8 mouse cellular contexts compared by ENCODE assay signal in the genomic region with DNA sequence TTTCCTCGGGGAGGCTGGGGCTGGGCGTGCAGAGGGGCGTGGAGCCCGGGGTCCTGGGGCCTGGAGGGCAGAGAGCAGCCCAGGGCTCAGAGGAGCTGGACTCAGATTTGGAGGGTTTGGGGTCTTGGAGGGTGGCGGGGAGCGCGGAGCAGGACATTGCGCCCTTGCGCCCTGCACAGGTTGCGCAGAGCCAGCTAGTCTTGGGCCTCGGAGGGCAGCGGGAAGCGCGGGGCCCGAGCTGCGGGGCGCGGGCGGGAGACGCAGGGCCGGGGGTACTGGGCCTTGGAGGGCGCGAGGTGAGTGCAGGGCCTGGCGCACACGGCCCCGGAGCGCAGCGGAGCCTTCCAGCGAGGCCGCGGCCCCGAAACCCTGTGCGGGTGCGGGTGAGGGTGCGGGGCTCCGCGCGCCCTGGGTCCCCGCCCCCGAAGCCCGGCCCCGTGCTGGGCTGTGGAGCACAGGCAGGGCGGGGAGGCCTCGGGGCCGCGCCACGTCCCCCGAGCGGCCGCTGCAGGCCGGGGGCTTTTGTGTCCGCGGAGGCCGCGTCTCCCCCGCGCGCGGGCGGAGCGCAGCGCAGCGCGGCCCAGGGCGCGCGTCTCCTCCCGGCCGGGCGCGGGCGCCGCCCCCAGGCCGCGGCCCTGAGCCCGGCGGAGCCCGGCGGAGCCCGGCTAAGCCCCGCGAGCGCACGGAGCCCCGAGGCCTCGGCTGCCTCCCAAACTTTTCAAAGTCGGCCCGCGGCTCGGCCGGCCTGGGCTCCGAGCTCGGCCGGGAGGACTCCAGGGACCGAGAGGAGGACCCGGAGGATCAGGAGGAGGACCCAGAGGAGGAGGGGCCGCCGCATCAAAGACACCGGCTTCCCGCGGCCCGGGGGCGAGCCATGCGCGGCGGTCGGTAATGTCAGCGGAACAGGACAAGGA. TPM values are rescaled to one million over a fixed set of nuclear protein-coding genes. Genes with fewer than 3 reads are reported as not detected.
DNase-seq lines count a peak whose midpoint lies in the region; ATAC-seq and TF ChIP-seq lines count a peak whose summit lies in the region.

A gene (plus strand): TSS at position 625 of the 914 bp plus-strand sequence.

- H3K27ac ChIP-seq in bone marrow macrophage, adult 2 months (ENCODE audit: insufficient read depth, low read depth, low read length), result no peak within 1 kb of the TSS
- H3K27ac ChIP-seq in forebrain, embryonic 10.5 days, result peak within 1 kb of the TSS; percentile 93
- H3K27ac ChIP-seq in heart, embryonic 13.5 days (replicated peaks), result peak within 1 kb of the TSS; percentile 70

- peak; percentile 68 for DNase-seq in forebrain, embryonic 10.5 days (ENCODE audit: extremely low spot score, low spot score)
- peak; percentile 72 to 79 for DNase-seq in kidney, postnatal 4 days
- peak; percentile 35 for DNase-seq in lung, adult 2 months
- DNase-seq in ovary, postnatal 36 days (ENCODE audit: low spot score), result peak; percentile 68
- DNase-seq in spleen, postnatal 4 days (ENCODE audit: low spot score in 2 of 2), result no peak

- H3K4me1 ChIP-seq in E14TG2a.4 (replicated peaks; ENCODE audit: low read depth, low read length), result peaks cover 19% of the 10 kb centered on the region
- no peaks in the 10 kb centered on the region for H3K4me1 ChIP-seq in bone marrow macrophage, adult 2 months (ENCODE audit: control insufficient read depth, insufficient read depth, low read length)
- peaks cover 30% of the 10 kb centered on the region for H3K4me1 ChIP-seq in forebrain, embryonic 10.5 days
- H3K4me1 ChIP-seq in heart, embryonic 13.5 days, result peaks cover 8% of the 10 kb centered on the region
- no peaks in the 10 kb centered on the region for H3K4me1 ChIP-seq in lung, adult 2 months (ENCODE audit: control insufficient read depth, insufficient read depth, low read length)

- H3K4me2 ChIP-seq in heart, embryonic 13.5 days, result peak within 1 kb of the TSS; percentile 81

- no peak for TF ChIP-seq CTCF in E14TG2a.4 (conservative IDR thresholded peaks at IDR 0.05; ENCODE audit: low read length)
- no peak for TF ChIP-seq CTCF in bone marrow macrophage, adult 2 months (IDR thresholded peaks at IDR 0.05; ENCODE audit: low read depth, low read length)
- no peak for TF ChIP-seq CTCF in lung, adult 2 months (IDR thresholded peaks at IDR 0.05; ENCODE audit: insufficient read depth, low read length)

- under 1% methylated on average over 107 of the region's 108 CpGs for WGBS in forebrain, embryonic 10.5 days
- WGBS in heart, embryonic 13.5 days, result under 1% methylated on average over 76 of the region's 108 CpGs
- WGBS in lung, adult 2 months, result 1% methylated on average over 94 of the region's 108 CpGs

- H3K9ac ChIP-seq in heart, embryonic 13.5 days, result peak within 1 kb of the TSS; percentile 88

- H3K27me3 ChIP-seq in E14TG2a.4 (ENCODE audit: insufficient read depth, low read length), result peaks cover 60% of the 10 kb centered on the region
- peaks cover 47% of the 10 kb centered on the region for H3K27me3 ChIP-seq in forebrain, embryonic 10.5 days (ENCODE audit: poor library complexity, severe bottlenecking)
- H3K27me3 ChIP-seq in heart, embryonic 13.5 days (replicated peaks), result peaks cover 34% of the 10 kb centered on the region

- H3K36me3 ChIP-seq in E14TG2a.4 (ENCODE audit: insufficient read depth, low read length), result no peaks in the 10 kb centered on the region
- H3K36me3 ChIP-seq in forebrain, embryonic 10.5 days (replicated peaks), result peaks cover 6% of the 10 kb centered on the region
- no peaks in the 10 kb centered on the region for H3K36me3 ChIP-seq in heart, embryonic 13.5 days

- H3K4me3 ChIP-seq in E14TG2a.4 (replicated peaks; ENCODE audit: low read length), result peak within 1 kb of the TSS; percentile 85
- H3K4me3 ChIP-seq in bone marrow macrophage, adult 2 months (ENCODE audit: insufficient read depth, low read length), result peak within 1 kb of the TSS; percentile 37
- H3K4me3 ChIP-seq in forebrain, embryonic 10.5 days, result peak within 1 kb of the TSS; percentile 80
- H3K4me3 ChIP-seq in heart, embryonic 13.5 days, result peak within 1 kb of the TSS; percentile 83
- H3K4me3 ChIP-seq in lung, adult 2 months (replicated peaks; ENCODE audit: extremely low read depth, low read depth, low read length), result peak within 1 kb of the TSS; percentile 74

- peak; percentile 66; the same call in 1 of the 2 replicates for ATAC-seq in heart, embryonic 13.5 days (ENCODE audit: extremely low read depth, insufficient number of reproducible peaks, low FRiP score, low TSS enrichment)

- TF ChIP-seq POLR2A in bone marrow macrophage, adult 2 months (IDR thresholded peaks at IDR 0.05; ENCODE audit: borderline replicate concordance, low read depth, low read length), result no peak
- no peak for TF ChIP-seq POLR2A in lung, adult 2 months (IDR thresholded peaks at IDR 0.05; ENCODE audit: borderline replicate concordance, extremely low read depth, low read depth, low read length)

- peaks cover 6% of the 10 kb centered on the region for H3K9me3 ChIP-seq in E14TG2a.4 (ENCODE audit: low read length)
- no peaks in the 10 kb centered on the region for H3K9me3 ChIP-seq in forebrain, embryonic 10.5 days
- H3K9me3 ChIP-seq in heart, embryonic 13.5 days, result no peaks in the 10 kb centered on the region

RNA-seq across cellular contexts. Expression of the gene that starts here (rescaled TPM):
- polyA plus RNA-seq in bone marrow macrophage, adult 2 months (2012; ENCODE audit: insufficient read depth, insufficient read length, missing spikeins), result not detected in 2 replicates
- 5.2 and 5.5 TPM in 2 replicates for polyA plus RNA-seq in forebrain, embryonic 10.5 days (2016; fragmentation: Nextera tagmentation; extraction: Ambion mirVana)
- polyA plus RNA-seq in heart, embryonic 13.5 days (2015; fragmentation: Nextera tagmentation; extraction: Ambion mirVana), result 1.8 and 2.0 TPM in 2 replicates
- 1.4 and 2.0 TPM in 2 replicates for polyA plus RNA-seq in lung, adult 2 months (2012; rRNA removed)

Comparison
In these comparisons a context has a peak if more than half of its experiments do, and no peak if none do; other contexts are left out.
1. DNase-seq: peak in forebrain, embryonic 10.5 days (single experiment), kidney, postnatal 4 days (2 of 2), lung, adult 2 months (single experiment) and ovary, postnatal 36 days (single experiment); none in spleen, postnatal 4 days (0 of 2).
2. Peak in every context shown above with its lines, with median percentiles within 50 percentile points of each other: H3K4me3 ChIP-seq.